Mouse (Mus musculus) stomach, postnatal 0 days (tissue): ENCODE results near the gene Acaca.

ENCODE experiments used
- CTCF ChIP-seq: IDR thresholded peaks from 2 replicates; pipeline ENCODE4 v1.5.1; 2016; ENCODE audit warnings: antibody characterized with exemption, low read depth, mild to moderate bottlenecking, moderate library complexity
- EP300 ChIP-seq: optimal IDR thresholded peaks from 2 replicates; pipeline ENCODE3; 2016; ENCODE audit warnings: antibody characterized with exemption

GRCm38 (mm10) chr11:84178571-84178970 is 49.1 kb downstream of the Acaca start:
- no peak for TF ChIP-seq CTCF
- TF ChIP-seq EP300 = no peak
